10 mouse cellular contexts compared by ENCODE assay signal in genomic region chr12:100988324-100989130, GRCm38 (mm10). TPM values are rescaled to one million over a fixed set of nuclear protein-coding genes. Genes with fewer than 3 reads are reported as not detected.
DNase-seq lines count a peak whose midpoint lies in the region; ATAC-seq lines count a peak whose summit lies in the region.
"Had no signal": no experiment of that assay in that cellular context is flagged by ENCODE, and none has a peak within 500 bp of the region (broad histone marks: within the 10 kb centered on the region; RNA-seq: fewer than 3 reads in every experiment).

No protein-coding gene starts in this region.

- peaks cover 40% of the 10 kb centered on the region for H3K4me1 ChIP-seq in midbrain, embryonic 14.5 days (ENCODE audit: control insufficient read depth, insufficient read depth, low read length)
- H3K4me1 ChIP-seq in embryonic facial prominence, embryonic 10.5 days: peaks cover 63% of the 10 kb centered on the region

- whole genome bisulfite sequencing in midbrain, embryonic 14.5 days: 30% methylated on average over 15 of the region's 15 CpGs
- WGBS in embryonic facial prominence, embryonic 10.5 days: 83% methylated on average over 15 of the region's 15 CpGs

- ATAC-seq in granulocyte monocyte progenitor cell, adult 5-6 weeks (replicated peaks; ENCODE audit: poor library complexity, severe bottlenecking): peak; percentile 2; the same call in 1 of the 2 replicates
- ATAC-seq in midbrain, embryonic 14.5 days (ENCODE audit: low FRiP score, low TSS enrichment): no peak
- ATAC-seq: intestine, postnatal 0 days had no signal

- no peak overlapping the region for H3K4me2 ChIP-seq in midbrain, embryonic 14.5 days (ENCODE audit: low read length)

- intact Hi-C loops in left cerebral cortex, postnatal 10 days (cut with DNase I): loop anchor here (5.0 kb wide), 1 partner anchor 39 kb away; the partner anchor contains the start of gene Ccdc88c

- no peaks in the 10 kb centered on the region for H3K9me3 ChIP-seq in midbrain, embryonic 14.5 days (ENCODE audit: control insufficient read depth, low read length)
- H3K9me3 ChIP-seq in embryonic facial prominence, embryonic 10.5 days: no peaks in the 10 kb centered on the region

- peak; percentile 69 to 76 for DNase-seq in left cerebral cortex, adult 9 months (ENCODE audit: low spot score in 2 of 2)
- DNase-seq in left cerebral cortex, postnatal 10 days (ENCODE audit: extremely low spot score in 1 of 2, low spot score in 2 of 2): no peak
- DNase-seq in midbrain, embryonic 14.5 days: peak; percentile 47
- DNase-seq in thymus, postnatal 14 days: peak; percentile 71
- no peak for DNase-seq in kidney, postnatal 14 days
- no peak for DNase-seq in embryonic facial prominence, embryonic 10.5 days (ENCODE audit: low spot score)
- no peak for DNase-seq in cerebellum, postnatal 4 days (ENCODE audit: low spot score in 2 of 2)

- H3K27ac ChIP-seq in midbrain, embryonic 14.5 days (replicated peaks; ENCODE audit: low read depth, low read length): peak overlapping the region; percentile 34; the same call in 1 of the 2 replicates
- no peak overlapping the region for H3K27ac ChIP-seq in embryonic facial prominence, embryonic 10.5 days (replicated peaks)

- no peaks in the 10 kb centered on the region for H3K27me3 ChIP-seq in midbrain, embryonic 14.5 days (ENCODE audit: control insufficient read depth, insufficient read depth, low read length)
- peaks cover 68% of the 10 kb centered on the region for H3K27me3 ChIP-seq in embryonic facial prominence, embryonic 10.5 days (replicated peaks; ENCODE audit: low read depth, poor library complexity, severe bottlenecking)
- H3K27me3 ChIP-seq: CH12.LX had no signal

- no peak overlapping the region for H3K4me3 ChIP-seq in midbrain, embryonic 14.5 days (replicated peaks; ENCODE audit: low read depth, low read length)
- no peak overlapping the region for H3K4me3 ChIP-seq in embryonic facial prominence, embryonic 10.5 days

- no peaks in the 10 kb centered on the region for H3K36me3 ChIP-seq in midbrain, embryonic 14.5 days (ENCODE audit: control insufficient read depth, insufficient read depth, low read length)
- peaks cover 12% of the 10 kb centered on the region for H3K36me3 ChIP-seq in embryonic facial prominence, embryonic 10.5 days (replicated peaks)

- H3K9ac ChIP-seq in midbrain, embryonic 14.5 days (replicated peaks; ENCODE audit: low read length): no peak overlapping the region; the same call in 1 of the 2 replicates

RNA-seq across cellular contexts. Expression of gene Ccdc88c, which starts 40.3 kb away (rescaled TPM):
- total RNA-seq in left cerebral cortex, postnatal 10 days (2021): 10 to 100 TPM; 26.3 TPM
- total RNA-seq in granulocyte monocyte progenitor cell, adult 5-6 weeks (2014; fragmentation: Nextera tagmentation): 70.3 and 72.3 TPM in 2 replicates
- total RNA-seq in granulocyte monocyte progenitor cell, adult 5-6 weeks (2017): 77.0 and 92.0 TPM in 2 replicates
- 14.0 and 16.7 TPM in 2 replicates for polyA plus RNA-seq in midbrain, embryonic 14.5 days (2014; fragmentation: Nextera tagmentation; extraction: Ambion mirVana)
- polyA plus RNA-seq in embryonic facial prominence, embryonic 10.5 days (2016; fragmentation: Nextera tagmentation; extraction: Ambion mirVana): 10.8 and 12.5 TPM in 2 replicates

Comparison
In these comparisons a context has a peak if more than half of its experiments do, and no peak if none do; other contexts are left out.
1. DNase-seq: peak in left cerebral cortex, adult 9 months (2 of 2), midbrain, embryonic 14.5 days (single experiment) and thymus, postnatal 14 days (single experiment); none in left cerebral cortex, postnatal 10 days (0 of 2), kidney, postnatal 14 days (single experiment), embryonic facial prominence, embryonic 10.5 days (single experiment) and cerebellum, postnatal 4 days (0 of 2).